Mouse (Mus musculus) C2C12 (cell line): ENCODE data around the gene Gm28048. TPM values are rescaled to one million over a fixed set of nuclear protein-coding genes. Genes with fewer than 3 reads are reported as not detected.
A peak's percentile ranks its signal among the peaks of the same experiment; 100 is the strongest.

Experiments used
- H3K27me3 ChIP-seq: one replicate; pipeline ENCODE4 v1.6.1; 2011; ENCODE audit not compliant: control insufficient read depth, insufficient read depth, insufficient read length
- H3K36me3 ChIP-seq: one replicate; pipeline ENCODE4 v1.6.1; 2011; ENCODE audit not compliant: control insufficient read depth, insufficient read depth
- H3K4me3 ChIP-seq: one replicate; pipeline ENCODE4 v1.5.1; 2011; ENCODE audit warnings: mild to moderate bottlenecking, control low read depth; ENCODE audit not compliant: poor library complexity, insufficient read depth, severe bottlenecking
- H3K79me2 ChIP-seq: one replicate; pipeline ENCODE4 v1.6.1; 2011; ENCODE audit not compliant: control insufficient read depth, insufficient read depth
- H3K79me3 ChIP-seq: one replicate; pipeline ENCODE4 v1.6.1; 2011; ENCODE audit warnings: low read depth, control low read depth
- H3ac ChIP-seq: one replicate; pipeline ENCODE3; 2011; ENCODE audit warnings: low read depth; ENCODE audit not compliant: control insufficient read depth, insufficient read length
- CEBPB ChIP-seq: IDR thresholded peaks from one replicate; pipeline ENCODE4 v1.6.1; 2011; ENCODE audit warnings: low read depth, mild to moderate bottlenecking, control low read depth, moderate library complexity
- CTCF ChIP-seq: IDR thresholded peaks from one replicate; pipeline ENCODE4 v1.5.1; 2011; ENCODE audit not compliant: control insufficient read depth, insufficient read depth, insufficient read length
- FOSL1 ChIP-seq: IDR thresholded peaks from one replicate; pipeline ENCODE4 v1.8.0; 2011; ENCODE audit warnings: mild to moderate bottlenecking, low read length; ENCODE audit not compliant: poor library complexity, insufficient read depth, severe bottlenecking
- MAX ChIP-seq: IDR thresholded peaks from one replicate; pipeline ENCODE4 v1.6.1; 2011; ENCODE audit warnings: mild to moderate bottlenecking, control low read depth
- MYOD1 ChIP-seq: IDR thresholded peaks from one replicate; pipeline ENCODE4 v1.6.1; 2011; ENCODE audit warnings: low read depth; ENCODE audit not compliant: control insufficient read depth, insufficient read length
- MYOG ChIP-seq: IDR thresholded peaks from one replicate; pipeline ENCODE4 v1.6.1; 2011; ENCODE audit not compliant: control insufficient read depth, insufficient read length; ENCODE audit errors: extremely low read depth
- USF1 ChIP-seq: IDR thresholded peaks from one replicate; pipeline ENCODE4 v1.6.1; 2011; ENCODE audit warnings: low read depth, mild to moderate bottlenecking, control low read depth, moderate library complexity
- polyA plus RNA-seq: library from polyadenylated mRNA; unstranded; fragments of >200 nt; fragmentation: generic; extraction: Trizol; gene quantifications from one replicate; pipeline ENCODE4 v1.2.1, GENCODE M21; 2012; ENCODE audit warnings: missing spikeins

Gene Gm28048
- polyA plus RNA-seq, 1 experiment: 1.4 TPM

DNA sequence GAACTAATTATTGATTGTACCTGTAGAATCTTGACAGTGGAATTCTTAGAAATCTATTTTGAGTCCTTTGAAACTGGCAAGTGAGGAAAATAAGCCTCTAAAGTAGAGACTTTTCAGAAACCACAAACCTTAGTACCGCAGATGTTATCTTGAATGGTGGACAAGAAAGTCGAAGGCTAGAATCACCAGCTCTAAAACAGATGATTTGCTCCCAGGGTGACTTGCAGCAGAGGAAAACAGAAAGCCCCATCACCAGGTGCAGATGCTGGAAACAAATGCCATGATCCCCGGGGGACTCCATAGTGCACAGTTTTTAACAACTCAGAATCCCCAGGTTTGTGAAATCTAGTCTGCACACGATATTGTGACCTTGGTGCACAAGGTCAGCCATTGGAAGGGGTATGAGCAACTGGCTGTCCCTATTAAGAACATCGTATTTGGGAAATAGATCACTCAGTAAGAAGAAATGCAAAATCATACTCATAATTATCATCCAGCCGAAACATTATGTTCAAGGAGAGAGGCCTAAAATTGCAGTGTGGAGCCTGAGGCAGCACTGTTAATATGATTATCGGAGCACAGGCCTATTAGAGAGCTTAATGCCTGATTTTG is 116.1 kb downstream of the Gm28048 start:
- H3K36me3 ChIP-seq: no peaks in the 10 kb centered on the region
- TF ChIP-seq MYOG: no peak
- no peak for TF ChIP-seq MAX
- TF ChIP-seq CTCF: no peak
- H3ac ChIP-seq: no peak overlapping the region

DNA sequence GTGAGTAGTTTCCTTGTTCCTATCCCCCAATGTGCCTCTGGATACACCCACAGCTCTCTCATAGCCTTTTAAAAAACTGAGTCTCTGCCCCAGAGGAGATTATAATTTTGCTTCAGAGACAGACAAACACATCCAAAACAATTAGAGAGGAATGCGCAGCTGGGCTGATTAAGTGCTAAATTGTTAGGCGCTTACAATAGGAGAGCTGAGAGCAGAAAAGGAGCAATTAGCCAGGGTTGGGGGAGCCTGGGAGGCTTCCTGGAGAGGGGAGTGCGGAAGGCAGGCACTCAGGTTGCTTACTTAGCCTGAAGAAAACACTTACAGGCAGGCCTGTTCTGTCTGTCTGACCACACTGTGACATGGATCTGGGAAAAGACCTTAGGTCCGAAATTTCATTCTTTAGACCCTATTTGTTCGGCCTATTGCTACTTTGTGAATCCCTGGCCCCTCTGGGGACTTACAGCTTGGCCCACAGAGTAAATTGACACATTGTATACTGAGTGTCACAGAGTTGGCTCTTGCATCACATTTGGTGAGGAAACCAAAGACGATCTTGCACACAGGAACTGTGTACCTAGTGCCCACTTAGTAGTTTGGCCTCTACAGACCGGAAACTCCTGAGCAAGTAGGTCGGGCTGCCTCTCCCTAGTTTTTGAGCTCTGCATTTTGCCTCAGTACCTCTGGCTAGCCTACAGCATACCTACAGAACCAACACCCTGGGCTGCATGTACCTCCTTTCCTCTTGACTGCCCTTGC is 117.4 kb downstream of the Gm28048 start:
- Histone ChIP-seq H3K79me3 (no peaks in the 10 kb centered on the region), H3K36me3 (no peaks in the 10 kb centered on the region), H3K27me3 (no peaks in the 10 kb centered on the region), H3K79me2 (no peaks in the 10 kb centered on the region), H3K4me3 (no peak overlapping the region), H3ac (no peak overlapping the region)
- TF ChIP-seq MYOD1 (no peak), CEBPB (no peak), USF1 (no peak), FOSL1 (no peak), MYOG (no peak), CTCF (no peak), MAX (no peak)

More for the DNA sequence above, 116.1 kb downstream of the Gm28048 start:
- no peaks in the 10 kb centered on the region for H3K79me3 ChIP-seq
- no peak overlapping the region for H3K4me3 ChIP-seq
- H3K79me2 ChIP-seq: no peaks in the 10 kb centered on the region
- no peaks in the 10 kb centered on the region for H3K27me3 ChIP-seq

DNA sequence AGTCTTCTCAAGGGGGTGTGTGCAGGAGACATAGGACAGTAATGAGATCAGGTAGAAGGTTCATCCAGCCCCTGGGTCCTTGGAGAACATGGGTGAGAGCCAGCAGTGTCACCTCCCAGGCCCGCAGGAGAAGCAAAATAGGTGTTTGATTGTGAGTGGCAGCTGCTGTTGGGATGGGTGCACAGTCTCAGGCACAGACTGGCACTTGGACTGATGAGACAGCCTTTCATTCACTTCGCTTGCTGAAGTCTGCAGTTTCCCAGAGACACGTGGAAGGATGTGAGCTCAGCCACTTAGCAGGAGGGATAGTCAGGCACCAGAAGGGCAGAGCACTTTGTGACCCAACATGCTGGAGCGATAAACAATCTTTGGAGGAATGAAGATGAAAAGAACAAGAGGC is 118.3 kb downstream of the Gm28048 start:
- H3K79me2 ChIP-seq: peaks cover 8% of the 10 kb centered on the region
- no peaks in the 10 kb centered on the region for H3K36me3 ChIP-seq
- H3K79me3 ChIP-seq: peaks cover 5% of the 10 kb centered on the region
- no peak overlapping the region for H3K4me3 ChIP-seq
- TF ChIP-seq MYOD1: no peak
- H3K27me3 ChIP-seq: no peaks in the 10 kb centered on the region
- no peak overlapping the region for H3ac ChIP-seq

DNA sequence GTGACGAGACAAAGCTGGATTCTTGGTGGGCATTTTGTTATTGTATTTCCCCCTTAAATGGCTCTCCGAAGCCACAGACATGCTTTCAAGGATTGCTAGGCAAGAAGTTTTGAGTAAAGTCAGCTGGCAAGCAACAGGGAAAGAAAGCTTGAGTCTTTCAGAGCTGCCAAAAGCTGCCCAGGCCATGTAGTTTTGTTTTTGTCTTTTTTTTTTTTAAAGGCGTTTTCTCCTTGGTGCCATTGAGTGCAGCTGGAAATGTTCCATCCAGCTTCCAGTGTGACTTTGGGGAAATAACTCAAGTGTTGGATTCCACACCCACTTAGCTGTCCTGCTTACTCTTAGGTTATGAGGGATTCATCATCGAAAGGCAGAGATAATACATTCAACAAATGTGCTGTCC is 120.6 kb downstream of the Gm28048 start:
- no peak overlapping the region for H3K4me3 ChIP-seq
- peaks cover 24% of the 10 kb centered on the region for H3K79me3 ChIP-seq
- H3ac ChIP-seq: no peak overlapping the region
- peaks cover 31% of the 10 kb centered on the region for H3K79me2 ChIP-seq
- no peaks in the 10 kb centered on the region for H3K36me3 ChIP-seq
- TF ChIP-seq USF1: no peak
- no peaks in the 10 kb centered on the region for H3K27me3 ChIP-seq

DNA sequence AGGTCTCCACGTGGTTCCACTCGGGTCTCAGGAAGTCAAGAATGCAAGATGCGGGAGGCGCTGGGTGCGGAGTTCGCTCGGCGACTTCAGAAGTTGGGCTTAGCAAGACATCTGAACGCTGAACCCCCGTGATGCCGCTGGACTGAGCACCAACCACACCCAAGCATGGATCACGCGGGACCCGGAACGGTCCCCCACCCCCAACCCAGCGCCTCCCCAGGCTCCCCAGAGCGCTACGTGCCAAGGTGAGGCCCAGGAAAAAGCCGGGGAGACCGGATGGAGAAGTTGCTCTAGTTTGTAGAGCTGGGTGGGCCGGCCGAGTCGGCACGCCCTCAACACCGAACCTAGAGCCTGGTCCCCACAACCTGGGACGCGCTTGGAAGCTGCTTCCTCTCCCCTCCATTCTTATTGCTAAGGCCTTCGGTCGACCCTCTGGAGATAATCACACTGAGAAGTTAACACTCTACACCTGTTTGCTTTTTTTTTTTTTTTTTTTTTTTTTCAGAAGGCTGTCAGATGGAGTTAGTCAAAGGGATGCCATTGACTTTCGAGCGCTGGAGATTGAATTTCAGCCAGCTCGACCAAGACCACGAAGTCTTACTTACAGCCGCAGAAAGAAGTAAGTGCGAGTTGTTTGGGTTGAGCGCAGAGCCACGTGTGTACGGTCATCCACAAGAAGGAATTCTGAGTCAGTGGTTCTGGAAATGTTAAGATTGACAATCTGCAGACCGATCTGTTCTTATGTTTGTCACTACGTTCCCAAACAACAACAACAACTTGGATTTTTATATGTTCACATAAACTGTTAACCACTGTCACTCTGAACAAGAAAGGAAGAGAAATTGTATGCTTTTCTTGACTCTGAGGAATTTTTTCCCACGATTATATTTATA is 121.3 kb downstream of the Gm28048 start, which contains the start of gene B3gnt2:
TSS of gene B3gnt2 (minus strand) at position 627 of the 893 bp plus-strand sequence.
- Histone ChIP-seq H3K79me2 (peaks cover 38% of the 10 kb centered on the region), H3K27me3 (no peaks in the 10 kb centered on the region), H3K79me3 (peaks cover 26% of the 10 kb centered on the region), H3K36me3 (no peaks in the 10 kb centered on the region), H3ac (peak within 1 kb of the TSS; percentile 67), H3K4me3 (peak within 1 kb of the TSS; percentile 72)
- no peak for TF ChIP-seq MYOG
- TF ChIP-seq USF1: no peak
- TF ChIP-seq CEBPB: no peak
- TF ChIP-seq MYOD1: no peak
- no peak for TF ChIP-seq MAX
- TF ChIP-seq CTCF: no peak
- TF ChIP-seq FOSL1: no peak

DNA sequence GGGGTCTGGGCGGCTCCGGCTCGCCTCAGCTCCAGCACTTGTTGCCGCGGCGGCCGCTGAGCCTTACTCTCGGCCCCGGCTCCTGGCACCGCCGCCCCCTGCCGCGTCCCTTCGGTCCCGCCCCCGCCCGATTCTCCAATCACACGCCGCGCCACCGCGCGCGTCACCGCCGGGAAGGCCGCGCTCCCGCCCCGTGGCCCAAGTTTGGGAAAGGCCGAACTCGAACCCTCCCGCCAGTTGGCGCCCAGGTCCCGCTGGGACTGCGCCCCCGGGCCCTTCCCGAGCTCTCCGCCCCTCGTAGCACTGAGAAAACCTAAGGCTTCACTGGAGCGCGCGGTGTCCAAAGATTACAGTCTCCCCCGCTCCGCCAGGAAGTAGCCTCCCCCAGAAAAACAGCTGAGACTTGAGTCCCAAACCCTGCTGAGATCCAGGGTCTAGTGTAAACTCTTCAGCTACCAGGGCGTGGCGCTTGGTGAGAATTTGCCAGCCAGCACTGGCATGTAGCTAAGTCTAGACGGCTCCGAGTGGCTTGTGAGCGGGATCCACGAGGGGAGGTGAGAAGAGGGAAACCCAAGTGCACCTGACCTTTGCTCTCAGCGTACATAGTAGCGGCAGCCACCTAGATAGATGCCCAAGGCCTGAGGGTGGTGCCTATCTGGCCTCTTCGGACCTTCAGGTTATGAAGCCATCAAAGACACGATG is 122.1 kb downstream of the Gm28048 start:
- H3K36me3 ChIP-seq: peaks cover under 1% of the 10 kb centered on the region
- H3K79me2 ChIP-seq: peaks cover 46% of the 10 kb centered on the region
- peaks cover 27% of the 10 kb centered on the region for H3K79me3 ChIP-seq
- peak; percentile 6 for TF ChIP-seq MYOD1
- TF ChIP-seq USF1: no peak
- TF ChIP-seq FOSL1: no peak
- TF ChIP-seq MAX: peak; percentile 22
- TF ChIP-seq CEBPB: no peak
- TF ChIP-seq MYOG: no peak
- TF ChIP-seq CTCF: no peak
- peak overlapping the region; percentile 72 for H3K4me3 ChIP-seq
- no peaks in the 10 kb centered on the region for H3K27me3 ChIP-seq
- H3ac ChIP-seq: peak overlapping the region; percentile 78
